Mouse (Mus musculus) G1E-ER4 (cell line): Measurements from ENCODE around the gene Rxfp2. TPM values are rescaled to one million over a fixed set of nuclear protein-coding genes. Genes with fewer than 3 reads are reported as not detected.

Experiments used
- GATA1 ChIP-seq: IDR thresholded peaks from one replicate; pipeline ENCODE4 v1.8.0; 2012; ENCODE audit warnings: low read length, inconsistent platforms
- polyA plus RNA-seq: library from polyadenylated mRNA; stranded (reverse); fragments of >175 nt; gene quantifications from 2 replicates; pipeline ENCODE4 v1.2.3, GENCODE M21; 2012

Rxfp2 gene
- polyA plus RNA-seq, result not detected in 2 replicates

DNA sequence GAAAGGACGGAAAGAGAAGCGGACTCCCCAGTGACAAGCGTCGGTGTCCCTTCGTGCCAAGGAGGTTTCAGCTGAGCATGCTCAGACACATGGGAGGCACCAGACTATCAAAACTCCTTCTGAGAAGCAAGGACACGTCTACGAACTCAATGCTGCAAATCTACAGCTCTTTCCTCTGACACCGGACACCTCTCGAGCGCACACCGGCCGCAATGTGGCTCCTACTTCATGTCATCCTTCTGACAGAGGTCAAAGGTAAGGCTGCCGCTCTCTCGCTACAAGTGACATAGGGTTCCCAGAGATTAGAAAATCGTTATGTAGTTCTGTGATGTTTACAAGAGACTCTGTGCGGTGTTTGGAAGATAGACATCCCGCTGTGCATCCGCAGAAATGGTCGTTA, at the start of gene Rxfp2:
TSS of gene Rxfp2 (plus strand) at position 20 of the 400 bp plus-strand sequence.
- no peak for TF ChIP-seq GATA1

DNA sequence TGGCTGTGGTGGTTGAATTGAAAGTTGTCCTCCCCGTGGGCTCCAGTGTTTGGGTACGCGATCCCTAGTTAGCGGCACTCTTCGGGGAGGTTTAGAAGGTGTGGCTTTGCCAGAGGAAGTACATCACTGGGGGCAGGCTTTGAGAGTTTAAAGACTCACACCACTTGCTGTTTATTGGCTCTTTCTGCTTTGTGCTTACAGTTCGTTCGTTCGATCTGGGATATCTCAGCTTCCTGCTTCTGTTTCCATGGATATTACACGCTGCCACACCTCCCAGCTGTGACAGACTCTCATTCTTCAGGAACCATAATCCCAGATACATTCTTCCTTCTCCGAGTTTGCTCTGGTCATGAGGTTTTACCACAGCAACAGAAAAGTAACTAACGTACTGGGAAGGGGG, 48.2 kb upstream of the Rxfp2 start:
- no peak for TF ChIP-seq GATA1

GRCm38 (mm10) chr5:149977027-149977426, 41.4 kb upstream of the Rxfp2 start:
- no peak for TF ChIP-seq GATA1

DNA sequence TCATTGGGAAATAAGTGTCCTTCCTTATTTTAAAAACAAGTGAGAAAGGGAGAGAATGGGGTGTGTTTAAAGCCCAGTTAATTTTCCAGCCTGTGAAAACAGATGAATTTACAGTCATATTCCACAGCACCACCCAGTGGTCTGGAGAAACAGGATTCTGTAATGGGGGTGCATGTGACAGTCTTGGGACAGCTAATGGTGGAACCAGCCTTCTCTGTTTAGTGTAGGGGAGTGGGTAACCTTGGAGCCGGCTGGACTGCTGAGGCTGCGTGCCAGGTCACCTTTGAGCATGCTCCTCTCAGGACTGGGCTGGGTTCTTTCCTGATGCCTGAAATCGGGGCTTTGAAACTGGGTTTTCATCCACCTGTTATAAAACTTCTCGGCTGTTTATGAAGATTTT, 34.9 kb upstream of the Rxfp2 start:
- TF ChIP-seq GATA1, result no peak

GRCm38 (mm10) chr5:149994578-149994977, 23.9 kb upstream of the Rxfp2 start:
- no peak for TF ChIP-seq GATA1

GRCm38 (mm10) chr5:149996614-149997013, 21.9 kb upstream of the Rxfp2 start:
- no peak for TF ChIP-seq GATA1

- TF ChIP-seq GATA1, result no peak
Measured at GRCm38 (mm10) chr5:149997321-149998034, 21.0 kb upstream of the Rxfp2 start.

GRCm38 (mm10) chr5:149998311-149998710, 20.2 kb upstream of the Rxfp2 start:
- TF ChIP-seq GATA1, result no peak

- no peak for TF ChIP-seq GATA1
Measured at GRCm38 (mm10) chr5:150005355-150005754, 13.1 kb upstream of the Rxfp2 start.

GRCm38 (mm10) chr5:150016861-150017260, 1.6 kb upstream of the Rxfp2 start:
- TF ChIP-seq GATA1, result no peak

DNA sequence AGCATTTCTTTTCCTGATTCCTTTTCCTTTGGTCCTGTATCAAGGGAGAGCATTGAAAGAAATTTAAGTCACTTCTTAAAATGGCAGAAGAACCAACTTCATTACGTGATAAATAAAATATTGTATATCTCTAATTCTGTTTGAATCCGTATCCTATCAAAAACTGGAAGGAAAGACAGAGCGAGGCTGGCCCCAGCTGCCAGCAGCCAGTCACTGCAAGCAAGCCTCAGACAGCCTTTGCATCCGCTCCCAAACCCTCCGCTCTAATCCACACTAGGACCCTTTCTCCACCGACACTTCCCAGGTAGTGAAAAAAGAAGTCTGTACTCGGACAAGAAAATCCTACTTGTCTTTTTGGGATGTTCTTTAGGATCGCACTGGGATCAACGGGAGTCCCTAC, 803 bp upstream of the Rxfp2 start:
- no peak for TF ChIP-seq GATA1

DNA sequence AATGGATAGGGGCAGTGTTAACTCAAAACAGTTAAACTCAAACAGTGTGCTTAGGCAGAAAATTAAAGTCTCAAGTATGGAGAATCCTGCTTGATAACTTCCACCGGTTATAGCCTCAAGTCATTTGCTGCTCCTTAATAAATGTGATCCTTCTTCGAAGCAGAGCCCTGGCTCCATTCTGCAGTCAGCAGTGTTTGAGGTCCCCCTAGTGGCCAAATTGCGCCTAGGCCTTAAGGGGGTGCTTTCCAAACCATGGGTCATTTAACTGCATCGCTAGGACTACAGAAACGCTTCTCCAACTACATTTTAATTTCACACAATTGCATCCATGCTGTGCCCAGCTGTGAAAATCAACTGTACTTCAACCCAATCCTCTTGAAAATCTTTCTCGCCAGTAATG, 2.4 kb downstream of the Rxfp2 start:
- no peak for TF ChIP-seq GATA1

DNA sequence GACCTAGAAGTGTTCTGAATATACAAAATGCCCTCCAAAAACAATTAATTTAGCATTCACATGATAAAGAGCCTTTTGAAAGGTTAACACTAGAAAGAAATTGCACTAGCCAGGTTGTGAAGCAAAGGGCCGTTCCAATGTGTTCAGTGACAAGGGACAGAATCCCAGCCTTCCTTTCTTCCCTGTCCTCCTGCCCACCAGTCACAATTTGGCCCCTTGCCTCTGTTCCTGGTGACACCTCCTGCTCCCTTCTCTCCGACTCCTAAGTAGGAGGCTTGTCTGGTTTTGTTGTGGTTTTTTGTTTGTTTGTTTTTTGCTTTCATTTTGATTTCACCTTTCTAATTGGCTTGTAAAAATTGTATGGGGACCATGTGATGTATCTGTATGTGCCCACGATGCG, 3.3 kb downstream of the Rxfp2 start:
- TF ChIP-seq GATA1, result no peak

DNA sequence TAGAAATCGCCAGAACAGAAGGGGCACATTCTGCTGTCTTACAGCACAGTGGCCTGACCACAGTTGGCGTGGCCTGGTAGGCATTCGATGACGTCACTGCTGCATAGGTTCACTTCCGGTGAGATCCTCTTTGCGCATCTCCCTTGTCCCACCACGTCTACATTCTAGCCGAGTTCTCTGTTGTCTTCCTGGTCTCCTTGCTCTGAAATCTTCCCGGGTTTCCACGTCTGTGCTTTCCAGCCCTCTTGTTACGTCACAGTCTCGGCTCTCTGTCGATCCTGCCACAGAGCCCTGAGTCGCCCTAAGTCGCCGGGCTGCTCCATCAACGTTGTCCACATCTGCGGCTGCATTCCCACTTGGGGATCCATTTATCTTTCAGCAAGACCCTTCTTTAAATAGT, 4.1 kb downstream of the Rxfp2 start:
- no peak for TF ChIP-seq GATA1

GRCm38 (mm10) chr5:150023476-150023875, 5.0 kb downstream of the Rxfp2 start:
- TF ChIP-seq GATA1, result no peak

DNA sequence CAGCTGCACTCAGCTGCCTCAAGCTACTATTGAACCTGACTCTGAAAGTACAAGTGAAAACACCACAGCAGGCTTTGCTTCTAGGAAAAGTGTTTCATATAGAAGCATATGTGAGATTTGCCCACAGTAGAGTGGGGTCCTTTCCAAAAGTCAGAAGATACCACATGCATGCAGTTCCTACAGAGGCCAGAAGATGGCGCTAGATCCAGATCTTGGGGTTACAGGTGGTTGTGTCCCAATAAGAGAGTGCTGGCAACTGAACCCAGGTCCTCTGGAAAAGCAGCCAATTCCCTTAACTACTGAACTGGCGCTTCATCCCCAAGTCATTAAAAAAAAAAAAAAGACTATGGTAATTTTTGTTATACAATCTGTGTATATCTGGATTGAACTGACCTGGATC, 5.7 kb downstream of the Rxfp2 start:
- no peak for TF ChIP-seq GATA1

DNA sequence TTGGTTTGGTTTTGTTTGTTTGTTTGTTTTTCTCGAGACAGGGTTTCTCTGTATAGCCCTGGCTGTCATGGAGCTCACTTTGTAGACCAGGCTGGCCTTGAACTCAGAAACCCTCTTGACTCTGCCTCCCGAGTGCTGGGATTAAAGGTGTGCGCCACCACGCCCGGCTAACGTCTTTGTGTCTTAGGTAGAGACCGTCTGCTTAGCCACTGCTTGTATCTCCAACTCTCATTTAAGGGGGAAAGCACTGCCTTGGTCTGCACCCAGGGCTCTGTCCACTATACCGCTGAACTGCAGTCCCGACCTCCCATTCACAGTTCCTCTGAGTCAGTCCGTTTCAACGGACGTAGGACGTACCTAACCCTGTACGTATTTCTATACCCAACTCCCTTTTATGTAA, 6.4 kb downstream of the Rxfp2 start:
- no peak for TF ChIP-seq GATA1

GRCm38 (mm10) chr5:150025326-150025725, 6.9 kb downstream of the Rxfp2 start:
- no peak for TF ChIP-seq GATA1
